Mouse (Mus musculus): ENCODE data around the gene Oog1. TPM values are rescaled to one million over a fixed set of nuclear protein-coding genes. Genes with fewer than 3 reads are reported as not detected.
"Not testable (repeated sequence)": the region's sequence is repeated elsewhere in the genome, so short reads cannot be mapped to it uniquely, and the experiment has no call there.

Oog1 gene
- not detected for total RNA-seq (2021)
- long read RNA-seq, experiment 1: 0 reads
- long read RNA-seq, experiment 2: 0 reads

DNA sequence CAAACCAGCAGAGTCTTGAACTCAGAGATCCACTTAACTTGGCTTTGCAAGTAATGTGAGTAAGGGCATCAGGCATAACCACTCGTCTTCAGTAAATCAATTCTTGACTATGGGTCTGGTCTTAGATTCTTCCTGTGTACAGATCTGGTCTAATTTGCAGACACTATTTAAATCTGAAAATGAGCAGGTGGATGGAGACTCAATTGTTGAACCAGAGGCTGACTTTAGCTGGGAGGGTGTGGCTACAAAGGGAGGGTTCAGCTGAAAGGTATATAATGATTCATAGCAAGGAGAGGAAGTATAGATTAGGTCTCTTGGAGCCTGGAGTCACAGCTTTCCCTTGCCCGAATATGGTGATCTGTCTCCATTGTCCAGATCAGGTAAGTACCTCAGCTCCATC is at the start of gene Oog1:
Gene Oog1, plus strand, starts transcription at position 301 of the 400 bp plus-strand sequence.
- DNase-seq (ENCODE audit: low spot score in 2 of 2); H3K27ac ChIP-seq; H3K4me3 ChIP-seq: not testable (repeated sequence)

- DNase-seq (ENCODE audit: low spot score in 2 of 2); H3K27ac ChIP-seq; H3K4me3 ChIP-seq: not testable (repeated sequence)
These were observed 1.1 kb upstream of the Oog1 start for GRCm38 (mm10) chr12:87601388-87601787.

DNA sequence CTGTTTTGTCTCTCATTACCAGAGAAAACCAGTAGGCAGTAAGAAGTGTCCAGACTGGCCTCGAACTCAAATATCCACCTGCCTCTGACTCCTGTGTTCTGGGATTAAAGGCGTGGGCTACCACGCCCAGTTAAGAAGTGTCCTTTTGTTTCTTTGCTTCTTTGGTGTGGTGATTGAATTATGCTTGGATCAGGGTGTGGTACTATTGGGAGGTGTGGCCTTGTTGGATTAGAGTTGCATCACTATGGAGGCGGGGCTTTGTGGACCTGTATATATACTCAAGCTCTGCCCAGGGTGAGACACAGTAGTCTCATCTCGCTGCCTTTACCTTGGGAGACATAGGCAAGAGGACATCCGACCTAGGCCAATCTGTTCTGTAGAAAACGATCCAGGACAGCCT is 16.1 kb downstream of the Oog1 start, which contains the start of gene Gm4027:
Gene Gm4027, plus strand, starts transcription at position 301 of the 400 bp plus-strand sequence.
- H3K27ac ChIP-seq; DNase-seq (ENCODE audit: low spot score in 2 of 2); H3K4me3 ChIP-seq: not testable (repeated sequence)

DNA sequence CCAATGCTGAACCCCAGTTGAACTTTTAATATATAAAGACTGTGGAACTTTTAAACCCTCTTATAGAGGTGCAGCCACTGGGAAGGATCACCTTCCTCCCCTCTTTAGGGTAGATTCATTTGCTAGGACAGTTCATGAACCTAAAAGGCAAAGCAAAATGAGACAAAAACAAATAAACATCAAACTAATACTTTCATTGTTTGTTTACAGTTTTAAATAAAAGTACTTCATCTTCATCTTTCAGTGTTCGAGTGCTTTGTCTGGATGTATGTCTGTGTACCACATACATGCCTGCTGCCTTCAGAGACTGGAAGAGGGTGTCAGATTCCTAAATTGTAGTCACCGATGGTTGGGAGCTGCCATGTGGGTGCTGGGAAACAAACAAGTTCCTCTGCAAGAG is 42.0 kb downstream of the Oog1 start, which contains the start of gene Gm16381:
Gene Gm16381, minus strand, starts transcription at position 101 of the 400 bp plus-strand sequence.
- not testable (repeated sequence) for DNase-seq (ENCODE audit: low spot score in 2 of 2)

DNA sequence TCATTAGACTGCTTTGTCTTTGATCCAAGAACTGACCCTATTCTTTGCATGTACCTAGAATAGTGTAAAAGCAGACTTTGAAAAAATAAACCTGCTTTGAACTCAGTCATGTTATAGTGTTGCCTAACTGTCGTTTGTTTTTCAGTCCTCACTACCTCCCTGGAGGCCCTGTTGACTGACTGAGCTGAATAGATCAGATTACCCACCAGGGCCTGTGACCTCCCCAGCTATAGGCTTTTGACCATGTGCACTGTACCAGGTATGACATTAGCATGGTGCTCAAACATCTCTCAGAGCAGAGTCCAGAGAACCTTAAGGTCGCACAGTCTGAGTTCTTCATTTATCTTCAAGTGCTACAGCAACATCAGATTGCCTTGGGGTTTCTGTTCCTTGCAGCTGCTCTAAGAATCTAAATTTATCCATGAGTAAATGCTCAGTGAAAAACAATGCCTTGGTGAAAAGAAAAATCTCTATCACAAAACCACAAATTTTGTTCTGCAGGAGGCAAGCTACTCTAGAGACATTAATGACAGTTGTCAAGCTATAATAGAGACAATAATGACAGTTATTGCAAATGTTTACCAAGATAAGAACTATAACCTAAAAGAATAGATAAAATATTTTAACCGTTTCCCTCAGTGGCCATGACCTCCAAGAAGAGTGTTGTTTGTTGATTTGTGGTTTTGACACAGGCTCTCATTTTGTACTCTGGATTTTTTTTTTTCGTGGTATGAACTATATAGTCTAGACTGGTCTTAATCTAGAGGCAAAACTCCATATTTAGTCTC is 50.6 kb downstream of the Oog1 start:
- H3K27ac ChIP-seq; H3K4me3 ChIP-seq; DNase-seq (ENCODE audit: low spot score in 2 of 2): not testable (repeated sequence)

More for the DNA sequence above, 42.0 kb downstream of the Oog1 start, which contains the start of gene Gm16381:
- not testable (repeated sequence) for H3K27ac ChIP-seq, H3K4me3 ChIP-seq

Other genes with a start within 250 kb of the Oog1 start
- 10 to 100 TPM; 26.0 to 33.8 TPM for gene Sptlc2, start 214.3 kb upstream of the Oog1 start, total RNA-seq (2021)
- gene Slirp, start 158.8 kb upstream of the Oog1 start, total RNA-seq (2021): 100 to 1,000 TPM in 1 of 2 experiments, 10 to 100 TPM in 1; 92.6 to 101 TPM
- gene Alkbh1, start 158.7 kb upstream of the Oog1 start, total RNA-seq (2021): 10 to 100 TPM; 18.1 to 18.6 TPM
- gene Snw1, start 130.4 kb upstream of the Oog1 start, total RNA-seq (2021): 10 to 100 TPM; 61.3 to 69.2 TPM
- not detected for gene Gm5788, start 108.0 kb upstream of the Oog1 start, total RNA-seq (2021)
- gene Gm8300, start 88.4 kb upstream of the Oog1 start, total RNA-seq (2021): not detected
- gene Gm4027, start 16.2 kb downstream of the Oog1 start, total RNA-seq (2021): not detected
- not detected for gene Gm16381, start 41.9 kb downstream of the Oog1 start, total RNA-seq (2021)
- gene Gm21319, start 173.1 kb downstream of the Oog1 start, total RNA-seq (2021): not detected
- gene Gm21936, start 192.8 kb downstream of the Oog1 start, total RNA-seq (2021): not detected
- not detected for gene BB287469, start 213.9 kb downstream of the Oog1 start, total RNA-seq (2021)
- not detected for gene Gm2001, start 239.7 kb downstream of the Oog1 start, total RNA-seq (2021)

Measured in layer of hippocampus, adult 2 months (tissue).